Mouse (Mus musculus): ENCODE data around the gene Mrgbp.

- TF ChIP-seq POLR2A (IDR thresholded peaks at IDR 0.05; ENCODE audit: insufficient read depth, low read depth, low read length) (no peak), CTCF (IDR thresholded peaks at IDR 0.05; ENCODE audit: insufficient read depth, low read depth, low read length) (no peak)
These were observed 33.6 kb upstream of the Mrgbp start for GRCm38 (mm10) chr2:180547384-180548106.

Data from olfactory bulb, adult 2 months (tissue).